Mouse (Mus musculus) fibroblast of lung, adult 2 months (primary cell): ENCODE results near the gene Gm49383.

Experiments
- DNase-seq: peaks from one replicate; pipeline ENCODE4 v3.0.0-alpha.2; 2011; ENCODE audit warnings: low read depth

Gm49383 gene

GRCm38 (mm10) chr12:69196444-69197377 is at the start of gene Gm49383:
Gene Gm49383 (minus strand): TSS chr12:69197104.
- peak; percentile 29 for DNase-seq

- peak; percentile 24 for DNase-seq
Measured at GRCm38 (mm10) chr12:69241771-69242431, 45.0 kb upstream of the Gm49383 start.

GRCm38 (mm10) chr12:69241405-69241770 is 44.5 kb upstream of the Gm49383 start:
- no peak for DNase-seq

GRCm38 (mm10) chr12:69240876-69241275 is 44.0 kb upstream of the Gm49383 start, which contains the start of gene Klhdc1:
Gene Klhdc1 (plus strand): TSS chr12:69241176.
- DNase-seq: no peak

GRCm38 (mm10) chr12:69238284-69238683 is 41.4 kb upstream of the Gm49383 start:
- DNase-seq: no peak

- DNase-seq: no peak
Measured at GRCm38 (mm10) chr12:69235782-69236181, 38.9 kb upstream of the Gm49383 start.

- no peak for DNase-seq
Measured at GRCm38 (mm10) chr12:69229251-69229650, 32.3 kb upstream of the Gm49383 start.

- peak; percentile 77 for DNase-seq
Measured at GRCm38 (mm10) chr12:69227776-69228466, 31.0 kb upstream of the Gm49383 start, which contains the start of gene Pole2. Gene Pole2 (minus strand): TSS chr12:69228195.

GRCm38 (mm10) chr12:69220613-69221277 is 23.8 kb upstream of the Gm49383 start:
- no peak for DNase-seq

GRCm38 (mm10) chr12:69216587-69216986 is 19.7 kb upstream of the Gm49383 start:
- DNase-seq: no peak

- DNase-seq: peak; percentile 97
Measured at GRCm38 (mm10) chr12:69215000-69215785, 18.3 kb upstream of the Gm49383 start.

- no peak for DNase-seq
Measured at GRCm38 (mm10) chr12:69214393-69214792, 17.5 kb upstream of the Gm49383 start.

GRCm38 (mm10) chr12:69213186-69213777 is 16.4 kb upstream of the Gm49383 start:
- no peak for DNase-seq

GRCm38 (mm10) chr12:69211057-69211456 is 14.2 kb upstream of the Gm49383 start:
- DNase-seq: no peak

- DNase-seq: no peak
Measured at GRCm38 (mm10) chr12:69210056-69210979, 13.4 kb upstream of the Gm49383 start.

GRCm38 (mm10) chr12:69208520-69208919 is 11.6 kb upstream of the Gm49383 start:
- DNase-seq: no peak

- DNase-seq: no peak
Measured at GRCm38 (mm10) chr12:69207926-69208325, 11.0 kb upstream of the Gm49383 start.

GRCm38 (mm10) chr12:69207396-69207795 is 10.5 kb upstream of the Gm49383 start:
- DNase-seq: no peak

- DNase-seq: no peak
Measured at GRCm38 (mm10) chr12:69204052-69204833, 7.3 kb upstream of the Gm49383 start, which contains the start of gene Gm49384. Gene Gm49384 (minus strand): TSS chr12:69204267.
